Mouse (Mus musculus): ENCODE measurements around the gene Errfi1. TPM values are rescaled to one million over a fixed set of nuclear protein-coding genes. Genes with fewer than 3 reads are reported as not detected.
"Not testable (repeated sequence)": the region's sequence is repeated elsewhere in the genome, so short reads cannot be mapped to it uniquely, and the experiment has no call there.

Errfi1 gene
- polyA plus RNA-seq, 1 experiment from 2014 or later, result 25.9 TPM

DNA sequence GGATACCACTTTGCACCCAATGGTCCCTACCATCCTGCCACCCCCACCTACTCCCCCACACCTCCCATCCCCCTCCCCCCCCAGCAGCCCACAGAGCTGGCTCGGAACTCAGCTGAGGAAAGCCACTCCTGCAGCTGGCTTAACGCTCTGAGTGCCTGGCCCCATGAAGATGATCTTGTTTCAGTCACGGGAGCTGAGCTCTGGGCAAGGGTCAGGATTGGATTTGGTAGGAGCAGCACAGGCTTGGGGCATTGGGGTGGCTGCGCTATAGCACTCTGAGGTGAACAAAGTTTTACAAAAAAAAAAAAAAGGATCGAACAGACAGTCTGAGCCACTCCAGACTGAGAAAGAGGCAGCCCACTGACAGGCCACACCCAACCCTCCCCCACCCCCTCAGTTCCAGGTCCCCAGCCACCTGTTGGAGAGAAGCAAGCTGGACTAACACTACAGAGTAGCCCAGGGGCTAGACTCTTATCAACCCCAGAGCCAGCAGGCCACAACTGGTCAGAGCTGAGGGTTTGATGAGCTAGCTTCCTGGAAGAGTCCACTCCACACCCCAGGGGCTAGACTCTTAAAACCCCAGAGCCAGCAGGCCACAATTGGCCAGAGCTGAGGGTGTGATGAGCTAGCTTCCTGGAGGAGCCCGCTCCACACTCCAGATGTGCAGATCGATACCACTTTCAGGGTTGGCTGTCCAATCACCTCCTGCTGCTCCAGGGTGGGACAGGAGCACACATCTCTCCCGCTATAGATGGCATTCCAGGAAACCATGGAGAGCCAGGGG lies 41.2 kb downstream of the Errfi1 start:
- Histone ChIP-seq H3K27me3 (ENCODE audit: low read depth, poor library complexity, severe bottlenecking) (no peaks in the 10 kb centered on the region), H3K9me3 (replicated peaks) (no peaks in the 10 kb centered on the region), H3K4me3 (no peak overlapping the region), H3K27ac (0 out of 2 replicates have a peak overlapping the region, but pooled peaks have one; percentile 8), H3K4me1 (peaks cover 27% of the 10 kb centered on the region), H3K36me3 (peaks cover 44% of the 10 kb centered on the region)
- DNase-seq (ENCODE audit: low spot score), result no peak
- WGBS, result 79% methylated on average over 8 of the region's 8 CpGs

DNA sequence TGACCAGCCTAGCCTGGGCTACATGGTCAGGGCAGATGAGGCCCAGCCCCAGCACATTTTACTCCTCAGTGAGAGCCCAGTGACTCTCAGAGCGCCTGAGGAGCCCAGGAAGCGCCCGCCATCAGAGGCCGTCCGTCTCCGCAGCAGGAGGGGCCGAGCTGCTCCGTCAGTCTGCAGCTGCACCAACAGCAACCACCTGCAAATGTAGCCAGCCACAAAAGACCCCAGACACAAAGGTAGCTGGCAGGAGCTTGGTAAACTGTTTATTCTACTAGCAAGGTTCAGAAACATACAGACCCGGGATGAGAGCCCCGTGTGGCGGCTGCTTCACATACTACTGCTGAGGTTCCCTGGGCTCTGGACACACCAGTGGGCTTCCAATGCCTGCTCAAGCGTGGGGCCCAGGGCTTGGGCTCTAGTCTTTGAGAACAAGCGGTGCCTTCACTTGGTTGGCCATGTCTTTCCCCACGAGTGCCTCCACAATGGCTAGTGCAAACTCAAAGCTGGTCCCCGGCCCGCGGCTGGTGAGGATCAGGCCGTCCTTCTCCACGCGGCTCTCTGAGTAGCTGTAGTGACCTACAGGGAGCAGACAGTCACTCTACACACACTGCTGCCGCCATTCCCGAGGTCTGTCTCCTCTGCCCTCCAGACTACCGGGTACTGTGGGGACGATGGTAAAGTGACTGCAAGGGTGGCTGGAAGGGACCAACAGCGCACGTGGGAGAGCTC lies 43.3 kb downstream of the Errfi1 start:
- no peaks in the 10 kb centered on the region for H3K9me3 ChIP-seq (replicated peaks)
- peaks cover 65% of the 10 kb centered on the region for H3K36me3 ChIP-seq
- DNase-seq (ENCODE audit: low spot score), result no peak
- H3K27me3 ChIP-seq (ENCODE audit: low read depth, poor library complexity, severe bottlenecking), result no peaks in the 10 kb centered on the region
- 95% methylated on average over 26 of the region's 26 CpGs for WGBS
- no peak overlapping the region for H3K27ac ChIP-seq
- H3K4me1 ChIP-seq, result peaks cover 16% of the 10 kb centered on the region; the same call in 1 of the 2 replicates
- H3K4me3 ChIP-seq, result no peak overlapping the region

DNA sequence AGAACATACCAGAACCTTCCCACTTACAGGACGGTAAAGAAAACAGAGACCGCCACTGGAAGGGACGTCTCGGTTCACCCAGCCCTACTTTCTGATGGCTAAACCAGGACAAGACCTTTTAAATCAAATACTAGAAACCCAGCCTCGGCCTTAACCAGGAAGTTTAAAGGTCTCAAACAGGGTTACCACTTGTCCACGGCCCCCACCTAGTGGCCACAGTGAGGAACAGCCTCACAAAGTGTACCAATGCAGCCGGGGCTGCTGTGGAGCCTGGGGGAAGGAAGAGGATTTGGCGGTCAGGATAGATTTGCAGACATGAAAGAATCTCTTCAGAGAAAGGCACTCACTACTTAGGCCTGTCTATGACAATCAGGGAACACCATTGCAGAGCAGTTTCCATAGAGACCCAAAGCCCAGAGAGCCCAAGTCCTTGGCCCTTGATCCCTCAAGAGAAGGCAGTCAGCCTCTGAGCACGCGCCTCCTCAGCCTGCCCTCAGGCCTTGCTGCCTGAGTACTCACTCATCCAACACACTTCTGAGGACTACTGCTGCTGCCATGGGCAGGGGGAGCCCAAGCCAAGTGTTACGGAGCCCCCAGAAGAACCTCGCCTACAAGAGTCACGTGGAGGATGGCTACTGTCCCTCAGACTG lies 45.1 kb downstream of the Errfi1 start:
- Histone ChIP-seq H3K9me3 (replicated peaks) (no peaks in the 10 kb centered on the region), H3K27ac (no peak overlapping the region), H3K36me3 (peaks cover 83% of the 10 kb centered on the region), H3K27me3 (ENCODE audit: low read depth, poor library complexity, severe bottlenecking) (no peaks in the 10 kb centered on the region), H3K4me3 (no peak overlapping the region), H3K4me1 (peaks cover 16% of the 10 kb centered on the region; the same call in 1 of the 2 replicates)
- 67% methylated on average over 13 of the region's 13 CpGs for WGBS
- DNase-seq (ENCODE audit: low spot score), result peak; percentile 78

DNA sequence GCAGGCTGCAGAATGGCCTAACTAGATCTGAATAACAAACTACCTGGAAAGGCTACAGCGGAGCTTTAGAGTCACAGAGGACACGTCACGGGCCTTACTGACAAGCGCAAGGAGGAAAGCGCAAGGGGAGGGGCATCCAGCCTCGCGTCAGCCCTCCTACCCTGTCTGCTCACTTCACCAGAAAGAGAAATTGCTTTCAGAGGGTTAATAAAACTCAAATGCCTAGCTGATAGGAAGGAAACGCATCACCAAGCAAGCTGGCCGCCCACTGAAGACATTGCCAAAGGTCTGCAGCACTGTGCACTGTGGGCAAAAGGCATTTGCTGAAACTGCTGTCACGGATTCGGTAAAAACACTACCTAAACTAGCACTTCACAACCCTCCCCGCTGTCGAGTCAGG lies 46.8 kb downstream of the Errfi1 start:
- DNase-seq (ENCODE audit: low spot score), result no peak
- Histone ChIP-seq H3K4me3 (no peak overlapping the region), H3K9me3 (replicated peaks) (no peaks in the 10 kb centered on the region), H3K27ac (no peak overlapping the region), H3K27me3 (ENCODE audit: low read depth, poor library complexity, severe bottlenecking) (no peaks in the 10 kb centered on the region), H3K4me1 (peaks cover 10% of the 10 kb centered on the region; the same call in 1 of the 2 replicates), H3K36me3 (peaks cover 95% of the 10 kb centered on the region)
- WGBS, result 95% methylated on average over 13 of the region's 13 CpGs

DNA sequence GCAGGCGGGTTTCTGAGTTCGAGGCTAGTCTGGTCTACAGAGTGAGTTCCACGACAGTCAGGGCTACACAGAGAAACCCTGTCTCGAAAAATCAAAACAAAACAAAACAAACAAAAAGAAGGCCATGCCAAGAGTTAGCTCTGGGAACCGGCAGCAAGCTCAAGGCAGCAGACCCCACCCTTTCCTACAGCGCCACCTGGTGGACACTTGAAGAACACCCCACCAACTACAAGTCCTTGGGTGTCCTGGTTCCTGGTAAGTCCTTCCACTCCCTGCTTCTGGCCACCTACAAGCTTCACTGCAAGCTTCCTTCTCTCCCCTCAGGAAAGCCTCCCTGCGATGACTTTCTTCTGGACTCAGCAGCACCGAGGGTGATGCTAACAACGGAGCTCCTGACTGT lies 47.9 kb downstream of the Errfi1 start:
- H3K36me3 ChIP-seq, result peaks cover 95% of the 10 kb centered on the region
- no peaks in the 10 kb centered on the region for H3K9me3 ChIP-seq (replicated peaks)
- H3K27me3 ChIP-seq (ENCODE audit: low read depth, poor library complexity, severe bottlenecking), result no peaks in the 10 kb centered on the region
- DNase-seq (ENCODE audit: low spot score), result peak; percentile 88
- 0 out of 2 replicates have a peak, but pooled peaks cover 6% of the 10 kb centered on the region for H3K4me1 ChIP-seq
- H3K4me3 ChIP-seq, result no peak overlapping the region
- H3K27ac ChIP-seq, result no peak overlapping the region
- WGBS, result 59% methylated on average over 9 of the region's 9 CpGs

DNA sequence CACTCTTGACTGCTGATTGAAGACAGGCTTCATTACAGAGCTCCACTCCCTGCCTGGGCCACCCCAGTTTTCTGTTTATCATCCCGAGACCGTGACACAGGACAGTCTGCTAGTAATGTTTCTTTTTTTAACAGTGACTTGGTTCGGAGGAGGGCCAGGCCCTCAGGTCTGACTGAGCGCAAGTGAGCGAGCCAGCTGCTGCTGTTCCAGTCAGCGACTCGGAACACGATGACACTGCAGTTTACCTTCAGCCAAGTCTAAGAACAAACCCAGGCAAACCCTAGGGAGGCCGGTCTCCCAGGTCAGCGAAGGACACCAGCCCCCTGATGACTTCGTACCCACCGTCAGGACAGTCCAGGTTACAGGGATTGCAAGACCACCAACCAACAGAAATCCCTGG lies 48.3 kb downstream of the Errfi1 start:
- peaks cover 95% of the 10 kb centered on the region for H3K36me3 ChIP-seq
- 0 out of 2 replicates have a peak, but pooled peaks cover 6% of the 10 kb centered on the region for H3K4me1 ChIP-seq
- no peak for DNase-seq (ENCODE audit: low spot score)
- 93% methylated on average over 12 of the region's 12 CpGs for WGBS
- H3K27ac ChIP-seq, result no peak overlapping the region
- no peaks in the 10 kb centered on the region for H3K27me3 ChIP-seq (ENCODE audit: low read depth, poor library complexity, severe bottlenecking)
- H3K4me3 ChIP-seq, result no peak overlapping the region
- H3K9me3 ChIP-seq (replicated peaks), result no peaks in the 10 kb centered on the region

DNA sequence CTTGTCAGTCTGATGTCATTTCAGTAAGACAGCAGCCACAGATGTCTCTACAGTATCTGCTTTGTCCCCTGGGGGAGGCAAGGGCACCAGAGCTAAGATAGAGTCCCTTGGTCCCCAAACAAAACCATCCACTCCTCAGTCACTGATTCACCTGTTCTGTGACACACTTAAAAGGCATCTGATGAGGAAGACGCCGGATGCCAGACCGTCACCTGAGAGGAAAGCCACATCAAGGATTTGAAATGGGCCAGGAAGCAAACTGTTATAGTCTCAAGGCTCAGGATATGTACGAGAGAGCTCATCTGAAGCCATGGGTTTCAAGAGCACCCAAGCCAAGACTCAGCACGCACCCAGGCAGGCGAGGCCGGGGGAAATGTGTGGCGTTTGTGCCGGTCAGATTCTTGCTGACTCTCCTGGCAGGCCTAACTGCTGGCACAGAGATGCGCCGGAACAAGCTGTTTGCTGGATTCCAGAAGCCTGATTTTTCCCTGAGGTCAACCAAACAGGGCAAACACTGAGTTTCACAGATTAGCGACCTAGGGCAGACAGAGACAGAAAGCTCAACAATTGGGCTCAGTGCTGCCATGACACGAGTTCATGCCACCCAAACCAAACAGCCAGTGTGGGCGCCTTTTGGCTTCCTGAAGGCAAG lies 49.5 kb downstream of the Errfi1 start:
- WGBS, result 96% methylated on average over 14 of the region's 14 CpGs
- Histone ChIP-seq H3K36me3 (peaks cover 95% of the 10 kb centered on the region), H3K4me1 (0 out of 2 replicates have a peak, but pooled peaks cover 10% of the 10 kb centered on the region), H3K9me3 (replicated peaks) (no peaks in the 10 kb centered on the region), H3K4me3 (no peak overlapping the region), H3K27ac (no peak overlapping the region), H3K27me3 (ENCODE audit: low read depth, poor library complexity, severe bottlenecking) (no peaks in the 10 kb centered on the region)
- no peak for DNase-seq (ENCODE audit: low spot score)

DNA sequence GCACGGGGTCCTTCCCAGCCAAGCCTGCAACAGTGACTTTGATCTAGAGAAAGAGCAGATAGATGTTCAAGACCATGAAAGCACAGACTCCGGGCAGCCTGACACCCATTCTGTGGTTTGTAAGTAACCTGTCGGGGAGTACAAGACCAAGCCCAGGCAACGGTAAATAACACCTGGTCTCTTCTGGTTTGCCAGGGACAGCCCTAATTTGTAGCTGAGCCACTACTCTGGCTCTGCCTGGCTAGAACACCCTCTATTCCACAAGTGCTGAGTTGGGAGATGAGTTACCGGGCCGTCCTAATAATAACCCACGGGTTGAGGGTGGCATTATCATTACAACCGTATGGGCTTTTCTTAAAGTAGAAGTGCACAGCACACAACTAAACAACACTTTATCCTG lies 53.4 kb downstream of the Errfi1 start:
- no peaks in the 10 kb centered on the region for H3K9me3 ChIP-seq (replicated peaks)
- no peak for DNase-seq (ENCODE audit: low spot score)
- WGBS, result 92% methylated on average over 8 of the region's 8 CpGs
- peaks cover 59% of the 10 kb centered on the region for H3K36me3 ChIP-seq
- no peak overlapping the region for H3K27ac ChIP-seq
- H3K4me1 ChIP-seq, result peaks cover 17% of the 10 kb centered on the region
- no peak overlapping the region for H3K4me3 ChIP-seq
- H3K27me3 ChIP-seq (ENCODE audit: low read depth, poor library complexity, severe bottlenecking), result no peaks in the 10 kb centered on the region

DNA sequence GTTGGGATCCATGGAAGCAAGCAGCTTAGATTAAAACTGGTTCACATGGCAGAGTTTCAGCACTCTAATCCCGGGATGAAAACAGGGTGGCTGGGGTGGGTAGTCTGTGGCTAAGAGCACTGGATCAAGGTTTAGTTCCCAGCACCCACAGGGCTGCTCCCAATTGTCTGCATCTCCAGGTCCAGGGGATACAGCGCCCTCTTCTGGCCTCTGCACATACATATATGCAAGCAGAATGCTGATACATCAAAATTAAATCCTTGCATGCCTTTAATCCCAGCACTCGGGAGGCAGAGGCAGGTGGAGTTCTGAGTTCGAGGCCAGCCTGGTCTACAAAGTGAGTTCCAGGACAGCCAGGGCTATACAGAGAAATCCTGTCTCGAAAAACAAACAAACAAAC lies 54.8 kb downstream of the Errfi1 start:
- H3K36me3 ChIP-seq, result peaks cover 45% of the 10 kb centered on the region
- not testable (repeated sequence) for DNase-seq (ENCODE audit: low spot score); H3K27ac ChIP-seq; H3K9me3 ChIP-seq (replicated peaks); H3K27me3 ChIP-seq (ENCODE audit: low read depth, poor library complexity, severe bottlenecking)
- H3K4me1 ChIP-seq, result peaks cover 25% of the 10 kb centered on the region
- WGBS, result 81% methylated on average over 5 of the region's 5 CpGs
- H3K4me3 ChIP-seq, result peak overlapping the region; percentile 88

DNA sequence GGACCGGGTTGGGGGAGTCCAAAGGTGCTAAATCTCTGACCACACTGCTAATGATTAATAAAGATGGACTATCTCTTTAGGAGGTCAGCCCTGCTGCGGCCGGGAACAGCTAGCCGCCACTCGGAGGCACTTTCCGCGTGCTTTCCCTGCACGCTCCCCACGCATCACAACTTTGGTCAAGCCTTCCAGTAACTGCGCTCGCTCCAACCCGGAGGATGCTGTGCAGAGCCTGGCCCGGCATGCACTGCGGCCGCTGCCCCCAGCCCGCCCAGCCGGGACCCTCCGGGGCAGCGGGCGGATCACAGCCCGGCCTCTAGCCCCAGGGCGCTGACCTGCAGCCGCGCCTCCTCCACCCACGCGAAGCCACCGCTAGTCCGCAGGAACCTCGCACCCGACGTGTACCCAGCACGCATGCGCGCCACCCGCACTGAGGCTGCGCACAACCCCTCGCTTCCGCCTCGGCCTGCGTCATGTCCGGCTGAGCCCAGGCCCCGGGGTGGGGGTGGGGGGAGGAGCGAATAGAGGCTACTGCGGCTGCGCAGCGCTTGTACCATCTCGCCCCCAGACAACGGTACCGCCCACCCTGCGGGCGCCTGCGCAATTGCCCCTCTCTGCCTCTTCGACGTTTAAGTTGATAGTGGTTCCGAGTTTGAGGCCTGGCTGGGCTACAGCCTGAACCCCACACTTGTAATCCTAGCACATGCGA lies 55.9 kb downstream of the Errfi1 start:
- H3K27me3 ChIP-seq (ENCODE audit: low read depth, poor library complexity, severe bottlenecking), result no peaks in the 10 kb centered on the region
- DNase-seq (ENCODE audit: low spot score), result peak; percentile 100
- H3K4me3 ChIP-seq, result peak overlapping the region; percentile 88
- peaks cover 29% of the 10 kb centered on the region for H3K4me1 ChIP-seq
- peaks cover 37% of the 10 kb centered on the region for H3K36me3 ChIP-seq
- no peaks in the 10 kb centered on the region for H3K9me3 ChIP-seq (replicated peaks)
- under 1% methylated on average over 56 of the region's 56 CpGs for WGBS
- H3K27ac ChIP-seq, result peak overlapping the region; percentile 93

DNA sequence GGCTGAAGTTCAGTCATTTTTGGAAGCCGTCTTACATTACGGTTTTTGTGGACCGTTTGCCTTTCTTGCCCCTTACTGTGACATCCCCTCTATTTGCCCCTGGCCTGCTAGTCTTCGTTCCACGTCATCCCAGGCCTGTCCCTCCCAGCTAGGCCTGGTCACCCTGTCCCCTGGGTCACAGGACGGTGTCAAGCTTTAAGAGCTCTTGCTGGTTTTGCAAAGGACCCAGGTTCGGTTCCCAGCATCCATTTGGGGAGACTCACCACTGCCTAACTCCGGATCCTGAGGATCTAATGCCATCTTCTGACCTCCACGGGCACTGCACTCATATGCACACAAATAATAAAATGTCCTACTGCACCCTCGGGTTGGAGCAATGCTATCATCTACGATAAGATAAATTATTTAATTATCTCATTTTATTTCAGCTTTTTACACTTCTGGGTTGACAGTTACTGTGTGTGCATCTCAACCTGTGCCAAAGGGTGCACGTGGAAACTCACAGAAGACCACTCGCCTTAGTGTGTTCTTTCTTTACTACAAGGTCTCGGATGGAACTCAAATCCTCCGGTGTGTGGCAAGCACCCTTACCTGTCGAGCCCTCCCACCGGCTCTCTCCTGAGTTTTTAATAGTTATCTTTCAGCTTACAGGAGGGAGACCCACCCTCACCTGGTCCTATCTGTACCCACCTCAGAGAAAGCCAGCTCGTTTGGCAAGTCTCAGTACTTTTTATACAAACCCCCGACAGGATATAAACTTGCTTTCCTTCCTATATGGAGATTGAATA lies 56.6 kb downstream of the Errfi1 start:
- Histone ChIP-seq H3K27ac (peak overlapping the region; percentile 93), H3K36me3 (peaks cover 31% of the 10 kb centered on the region), H3K27me3 (ENCODE audit: low read depth, poor library complexity, severe bottlenecking) (no peaks in the 10 kb centered on the region), H3K9me3 (replicated peaks) (no peaks in the 10 kb centered on the region), H3K4me1 (peaks cover 37% of the 10 kb centered on the region), H3K4me3 (peak overlapping the region; percentile 88)
- no peak for DNase-seq (ENCODE audit: low spot score)
- whole genome bisulfite sequencing, result 82% methylated on average over 19 of the region's 19 CpGs
